Mouse (Mus musculus) midbrain, embryonic 15.5 days (tissue): Measurements from ENCODE around the gene Rdh9. TPM values are rescaled to one million over a fixed set of nuclear protein-coding genes. Genes with fewer than 3 reads are reported as not detected.
A peak's percentile ranks its signal among the peaks of the same experiment; 100 is the strongest.
"Not testable (repeated sequence)": the region's sequence is repeated elsewhere in the genome, so short reads cannot be mapped to it uniquely, and the experiment has no call there.

ENCODE experiments used
- ATAC-seq: fragments of 200-750 bp; cut with Nextera tagmentation; replicated peaks from 2 replicates; pipeline ENCODE4 v1.8.0; 2017; ENCODE audit warnings: moderate TSS enrichment
- H3K27ac ChIP-seq: fragments of 300-500 bp; sonication (generic); 2 replicates; pipeline ENCODE4 v1.5.1; 2015; ENCODE audit warnings: mild to moderate bottlenecking, inconsistent platforms
- H3K27me3 ChIP-seq: fragments of 300-500 bp; sonication (generic); replicated peaks from 2 replicates; pipeline ENCODE4 v1.6.1; 2015; ENCODE audit warnings: inconsistent platforms
- H3K36me3 ChIP-seq: fragments of 300-500 bp; sonication (generic); replicated peaks from 2 replicates; pipeline ENCODE4 v1.6.1; 2015; ENCODE audit warnings: inconsistent platforms
- H3K4me1 ChIP-seq: fragments of 300-500 bp; sonication (generic); 2 replicates; pipeline ENCODE4 v1.6.1; 2015; ENCODE audit warnings: inconsistent platforms
- H3K4me2 ChIP-seq: fragments of 300-500 bp; sonication (generic); 2 replicates; pipeline ENCODE4 v1.6.1; 2015; ENCODE audit warnings: inconsistent platforms, mild to moderate bottlenecking, moderate library complexity
- H3K4me3 ChIP-seq: fragments of 300-500 bp; sonication (generic); 2 replicates; pipeline ENCODE4 v1.5.1; 2015; ENCODE audit warnings: mild to moderate bottlenecking, inconsistent platforms
- H3K9ac ChIP-seq: fragments of 300-500 bp; sonication (generic); 2 replicates; pipeline ENCODE4 v1.6.1; 2015; ENCODE audit warnings: mild to moderate bottlenecking, inconsistent platforms
- H3K9me3 ChIP-seq: fragments of 300-500 bp; sonication (generic); 2 replicates; pipeline ENCODE4 v1.6.1; 2016; ENCODE audit warnings: inconsistent platforms
- whole genome bisulfite sequencing: fragments of 180-500 bp; shearing (Covaris S2); methylation state at CpG from one replicate; pipeline ENCODE4 v1.1.7; 2015; ENCODE audit warnings: mixed read lengths; 5-methylcytosine and 5-hydroxymethylcytosine counted together
- polyA plus RNA-seq: library from polyadenylated mRNA; unstranded; fragments of >200 nt; fragmentation: Nextera tagmentation; extraction: Ambion mirVana; gene quantifications from 2 replicates; pipeline ENCODE4 v1.2.1, GENCODE M21; 2015

Rdh9 gene
- polyA plus RNA-seq, 1 experiment from 2014 or later: 0.12 TPM

DNA sequence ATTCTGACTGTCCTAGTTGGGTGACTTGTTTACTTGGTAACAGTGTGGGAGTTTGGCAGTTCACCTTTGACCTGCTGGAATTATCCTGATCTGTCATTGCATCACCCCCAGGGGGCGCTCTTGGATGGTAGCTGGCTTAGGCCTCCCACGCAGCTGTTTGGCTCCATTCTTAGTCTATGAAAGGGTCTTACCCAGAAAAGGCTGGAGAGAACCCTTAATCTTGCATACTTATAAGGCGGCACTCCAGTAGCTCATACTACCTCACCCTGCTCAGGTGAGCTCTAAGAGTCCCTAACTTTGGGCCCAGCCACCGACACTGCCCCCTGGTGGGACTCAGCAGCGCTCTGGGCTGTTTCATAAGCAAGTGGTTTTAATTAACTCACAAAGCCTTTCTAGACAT lies 31.5 kb upstream of the Rdh9 start:
- 61% methylated on average over 5 of the region's 5 CpGs for WGBS
- no peak overlapping the region for H3K27ac ChIP-seq

GRCm38 (mm10) chr10:127745886-127746285 lies 30.3 kb upstream of the Rdh9 start:
- H3K4me3 ChIP-seq: no peak overlapping the region
- no peak overlapping the region for H3K9ac ChIP-seq
- no peaks in the 10 kb centered on the region for H3K27me3 ChIP-seq
- H3K4me2 ChIP-seq: no peak overlapping the region
- WGBS: 74% methylated on average over 5 of the region's 5 CpGs
- H3K4me1 ChIP-seq: 0 out of 2 replicates have a peak, but pooled peaks cover 5% of the 10 kb centered on the region
- no peaks in the 10 kb centered on the region for H3K9me3 ChIP-seq
- no peak for ATAC-seq
- H3K36me3 ChIP-seq: peaks cover 41% of the 10 kb centered on the region
- no peak overlapping the region for H3K27ac ChIP-seq

More for the DNA sequence above, 31.5 kb upstream of the Rdh9 start:
- ATAC-seq: no peak
- Histone ChIP-seq H3K4me3 (no peak overlapping the region), H3K36me3 (peaks cover 41% of the 10 kb centered on the region), H3K27me3 (no peaks in the 10 kb centered on the region), H3K9ac (no peak overlapping the region), H3K4me1 (peaks cover 14% of the 10 kb centered on the region), H3K4me2 (no peak overlapping the region), H3K9me3 (no peaks in the 10 kb centered on the region)

GRCm38 (mm10) chr10:127747254-127747653 lies 28.9 kb upstream of the Rdh9 start:
- peaks cover 35% of the 10 kb centered on the region for H3K36me3 ChIP-seq
- H3K4me3 ChIP-seq: no peak overlapping the region
- ATAC-seq: no peak
- no peak overlapping the region for H3K9ac ChIP-seq
- H3K9me3 ChIP-seq: no peaks in the 10 kb centered on the region
- 0 out of 2 replicates have a peak, but pooled peaks cover 5% of the 10 kb centered on the region for H3K4me1 ChIP-seq
- H3K27ac ChIP-seq: no peak overlapping the region
- 93% methylated on average over 8 of the region's 8 CpGs for WGBS
- H3K4me2 ChIP-seq: no peak overlapping the region
- H3K27me3 ChIP-seq: no peaks in the 10 kb centered on the region

DNA sequence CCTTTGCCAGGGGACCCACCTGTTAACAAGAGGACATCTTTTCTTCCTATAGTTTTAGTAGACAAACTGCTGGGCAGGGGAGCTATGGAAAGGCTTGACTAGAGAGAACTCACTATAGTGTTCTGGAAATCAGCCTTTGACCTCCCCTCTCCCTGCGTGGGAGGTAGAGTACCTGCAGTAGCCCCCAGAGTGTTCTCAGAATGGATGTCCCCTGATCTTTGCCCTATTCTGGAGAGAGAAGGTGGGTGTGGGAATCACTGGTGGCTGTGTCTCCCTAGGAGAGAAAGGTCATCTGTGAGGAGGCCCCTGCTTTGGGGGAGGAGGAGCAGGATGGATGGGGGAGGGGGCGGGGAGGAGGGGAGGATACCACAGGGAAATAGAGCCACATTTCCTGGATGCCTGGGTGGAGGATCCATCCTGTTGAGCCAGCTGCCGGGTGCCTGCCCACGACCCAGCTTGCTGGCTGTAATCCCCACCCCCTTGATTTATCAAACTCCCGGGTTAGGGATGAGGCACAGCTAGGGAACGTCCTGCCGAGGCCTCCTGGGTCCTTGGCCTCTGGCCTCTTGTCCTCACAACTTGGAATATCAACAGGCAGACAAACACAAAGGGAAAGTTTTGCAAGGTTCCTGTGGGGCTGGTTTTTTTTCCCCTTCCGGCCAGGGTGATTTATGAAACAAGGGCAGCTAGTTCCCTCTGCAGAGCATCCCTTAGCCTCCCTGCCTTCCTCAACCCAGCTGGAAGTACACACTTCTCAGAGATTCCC lies 27.2 kb upstream of the Rdh9 start:
- Histone ChIP-seq H3K27ac (no peak overlapping the region), H3K4me2 (peak overlapping the region; percentile 43; the same call in 1 of the 2 replicates), H3K4me1 (0 out of 2 replicates have a peak, but pooled peaks cover 5% of the 10 kb centered on the region), H3K4me3 (no peak overlapping the region), H3K36me3 (peaks cover 18% of the 10 kb centered on the region), H3K27me3 (no peaks in the 10 kb centered on the region), H3K9me3 (no peaks in the 10 kb centered on the region), H3K9ac (no peak overlapping the region)
- no peak for ATAC-seq
- WGBS: 15% methylated on average over 8 of the region's 8 CpGs

DNA sequence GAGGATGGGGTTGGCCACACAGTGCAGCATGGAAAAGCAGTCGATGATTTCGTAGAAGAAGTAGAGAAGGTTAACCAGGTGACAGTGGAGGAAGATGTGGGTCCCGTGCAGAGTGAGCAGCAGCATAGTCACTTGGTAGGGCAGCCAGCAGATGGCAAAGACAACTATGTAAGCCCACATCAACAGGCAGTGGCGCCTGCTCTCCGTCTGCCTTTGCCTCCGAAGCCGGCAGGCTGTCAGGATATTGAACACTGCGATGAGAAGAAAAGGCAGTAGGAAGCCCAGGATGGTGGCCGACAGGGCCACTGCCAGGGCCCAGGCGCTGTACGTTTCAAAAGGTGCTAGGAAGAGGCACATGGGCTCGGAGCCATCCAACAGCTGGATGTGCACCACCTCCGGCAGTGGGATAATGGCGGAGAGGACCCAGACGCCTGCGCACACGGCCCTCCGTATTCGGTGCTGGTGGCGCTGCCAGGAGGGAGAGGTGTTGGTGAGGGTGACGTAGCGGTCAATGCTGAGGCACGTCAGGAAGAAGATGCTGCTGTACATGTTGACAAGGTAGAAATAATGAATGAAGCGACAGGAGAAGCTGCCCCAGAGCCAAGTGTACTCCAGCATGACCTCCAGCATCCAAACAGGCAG lies 25.9 kb upstream of the Rdh9 start:
- Histone ChIP-seq H3K4me3 (peak overlapping the region; percentile 22), H3K4me1 (0 out of 2 replicates have a peak, but pooled peaks cover 5% of the 10 kb centered on the region), H3K36me3 (peaks cover 7% of the 10 kb centered on the region), H3K27ac (no peak overlapping the region), H3K9ac (no peak overlapping the region), H3K9me3 (no peaks in the 10 kb centered on the region), H3K27me3 (no peaks in the 10 kb centered on the region), H3K4me2 (peak overlapping the region; percentile 43)
- ATAC-seq: peak; percentile 62; the same call in 1 of the 2 replicates
- WGBS: 54% methylated on average over 24 of the region's 24 CpGs

DNA sequence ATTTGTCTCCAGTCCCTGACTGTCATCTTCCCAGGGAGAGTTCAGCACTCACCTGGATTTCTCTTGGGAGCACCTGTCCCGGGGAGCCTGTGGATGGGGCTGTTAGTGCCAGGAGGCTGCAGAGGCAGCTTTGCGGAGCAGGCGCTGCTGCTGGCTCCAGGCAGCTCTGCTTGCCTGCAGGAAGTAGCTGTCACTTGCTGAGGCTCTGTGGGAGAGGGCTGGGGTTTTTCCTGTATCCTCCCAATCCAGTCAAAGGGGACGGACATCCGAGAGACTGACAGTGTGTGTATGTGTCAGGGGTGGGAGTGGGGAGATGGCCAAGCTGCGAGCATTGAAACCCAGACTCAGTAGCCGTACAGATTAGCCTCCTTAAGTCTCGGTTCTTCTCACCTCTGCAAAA lies 24.6 kb upstream of the Rdh9 start, which contains the start of gene Gpr182:
TSS of gene Gpr182 (minus strand) at position 185 of the 400 bp plus-strand sequence.
- Histone ChIP-seq H3K36me3 (peaks cover 4% of the 10 kb centered on the region; the same call in 1 of the 2 replicates), H3K27me3 (no peaks in the 10 kb centered on the region), H3K4me2 (peak within 1 kb of the TSS; percentile 43), H3K9me3 (no peaks in the 10 kb centered on the region), H3K27ac (no peak within 1 kb of the TSS), H3K9ac (no peak within 1 kb of the TSS), H3K4me3 (no peak within 1 kb of the TSS), H3K4me1 (0 out of 2 replicates have a peak, but pooled peaks cover 5% of the 10 kb centered on the region)
- WGBS: 63% methylated on average over 8 of the region's 8 CpGs
- ATAC-seq: no peak

DNA sequence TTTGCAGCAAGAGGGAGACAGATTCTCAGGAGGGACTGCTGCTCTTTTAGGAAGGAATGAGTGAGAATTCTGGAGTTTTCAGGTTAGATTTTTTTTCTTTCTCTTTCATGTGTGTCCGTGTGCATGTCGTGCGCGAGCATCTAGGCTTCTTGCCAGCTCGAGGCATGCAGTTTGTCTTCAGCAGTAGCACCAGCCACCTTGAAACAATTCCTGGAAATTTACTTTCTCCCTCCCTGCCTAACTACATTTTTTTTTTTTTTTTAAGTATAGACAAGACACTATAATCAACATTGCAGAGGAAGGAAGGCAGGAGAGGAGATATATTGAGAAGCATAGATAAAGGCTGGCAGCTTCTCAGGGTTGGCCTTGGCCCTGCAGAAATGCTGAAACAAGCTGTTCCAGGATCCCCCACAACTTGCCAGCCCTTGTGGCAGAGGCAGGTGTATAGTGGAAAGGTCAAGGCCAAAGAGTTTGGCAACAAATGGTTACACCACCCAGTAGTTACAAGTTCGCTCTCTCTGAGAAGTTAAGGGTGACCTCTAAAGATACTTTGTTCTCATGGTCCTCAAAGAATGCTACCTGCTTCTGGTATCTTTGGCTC lies 21.5 kb upstream of the Rdh9 start:
- Histone ChIP-seq H3K27ac (no peak overlapping the region), H3K36me3 (no peaks in the 10 kb centered on the region), H3K9me3 (no peaks in the 10 kb centered on the region), H3K4me2 (no peak overlapping the region), H3K27me3 (no peaks in the 10 kb centered on the region), H3K9ac (no peak overlapping the region), H3K4me1 (no peaks in the 10 kb centered on the region), H3K4me3 (no peak overlapping the region)
- WGBS: 83% methylated on average over 6 of the region's 6 CpGs
- no peak for ATAC-seq

- Histone ChIP-seq H3K27ac (no peak overlapping the region), H3K36me3 (no peaks in the 10 kb centered on the region), H3K27me3 (no peaks in the 10 kb centered on the region), H3K4me2 (no peak overlapping the region), H3K9ac (no peak overlapping the region), H3K4me3 (no peak overlapping the region), H3K4me1 (no peaks in the 10 kb centered on the region), H3K9me3 (no peaks in the 10 kb centered on the region)
- 84% methylated on average over 3 of the region's 3 CpGs for WGBS
- no peak for ATAC-seq
These were observed 20.9 kb upstream of the Rdh9 start for GRCm38 (mm10) chr10:127755246-127755645.

- no peaks in the 10 kb centered on the region for H3K4me1 ChIP-seq
- no peak overlapping the region for H3K4me3 ChIP-seq
- H3K4me2 ChIP-seq: peak overlapping the region; percentile 26
- no peak overlapping the region for H3K9ac ChIP-seq
- H3K27me3 ChIP-seq: no peaks in the 10 kb centered on the region
- WGBS: 53% methylated on average over 18 of the region's 18 CpGs
- H3K27ac ChIP-seq: no peak overlapping the region
- H3K36me3 ChIP-seq: no peaks in the 10 kb centered on the region
- no peak for ATAC-seq
- H3K9me3 ChIP-seq: no peaks in the 10 kb centered on the region
These were observed 20.3 kb upstream of the Rdh9 start for GRCm38 (mm10) chr10:127755770-127756468.

- no peaks in the 10 kb centered on the region for H3K4me1 ChIP-seq
- H3K36me3 ChIP-seq: no peaks in the 10 kb centered on the region
- H3K4me2 ChIP-seq: no peak within 1 kb of the TSS
- no peak for ATAC-seq
- 81% methylated on average over 9 of the region's 9 CpGs for WGBS
- no peak within 1 kb of the TSS for H3K9ac ChIP-seq
- H3K27me3 ChIP-seq: no peaks in the 10 kb centered on the region
- H3K9me3 ChIP-seq: no peaks in the 10 kb centered on the region
- no peak within 1 kb of the TSS for H3K4me3 ChIP-seq
- H3K27ac ChIP-seq: no peak within 1 kb of the TSS
These were observed 16.7 kb upstream of the Rdh9 start, which contains the start of the genes Rdh1 and Rdh16f1 for GRCm38 (mm10) chr10:127759181-127760110. Gene Rdh1, plus strand, starts transcription at chr10:127759721. Gene Rdh16f1, plus strand, starts transcription at chr10:127759787.

GRCm38 (mm10) chr10:127762926-127763325 lies 13.3 kb upstream of the Rdh9 start:
- H3K9ac ChIP-seq, H3K27ac ChIP-seq, ATAC-seq, H3K4me1 ChIP-seq, H3K9me3 ChIP-seq, H3K27me3 ChIP-seq, H3K36me3 ChIP-seq, H3K4me3 ChIP-seq, H3K4me2 ChIP-seq: not testable (repeated sequence)
- 89% methylated on average over 10 of the region's 10 CpGs for WGBS
